Mouse (Mus musculus) midbrain, embryonic 15.5 days (tissue): ENCODE data around the gene Gosr1. TPM values are rescaled to one million over a fixed set of nuclear protein-coding genes. Genes with fewer than 3 reads are reported as not detected.
"Not testable (repeated sequence)": the region's sequence is repeated elsewhere in the genome, so short reads cannot be mapped to it uniquely, and the experiment has no call there.

Experiments
- ATAC-seq: fragments of 200-750 bp; cut with Nextera tagmentation; replicated peaks from 2 replicates; pipeline ENCODE4 v1.8.0; 2017; ENCODE audit warnings: moderate TSS enrichment
- H3K27ac ChIP-seq: fragments of 300-500 bp; sonication (generic); 2 replicates; pipeline ENCODE4 v1.5.1; 2015; ENCODE audit warnings: mild to moderate bottlenecking, inconsistent platforms
- H3K27me3 ChIP-seq: fragments of 300-500 bp; sonication (generic); replicated peaks from 2 replicates; pipeline ENCODE4 v1.6.1; 2015; ENCODE audit warnings: inconsistent platforms
- H3K36me3 ChIP-seq: fragments of 300-500 bp; sonication (generic); replicated peaks from 2 replicates; pipeline ENCODE4 v1.6.1; 2015; ENCODE audit warnings: inconsistent platforms
- H3K4me1 ChIP-seq: fragments of 300-500 bp; sonication (generic); 2 replicates; pipeline ENCODE4 v1.6.1; 2015; ENCODE audit warnings: inconsistent platforms
- H3K4me2 ChIP-seq: fragments of 300-500 bp; sonication (generic); 2 replicates; pipeline ENCODE4 v1.6.1; 2015; ENCODE audit warnings: inconsistent platforms, mild to moderate bottlenecking, moderate library complexity
- H3K4me3 ChIP-seq: fragments of 300-500 bp; sonication (generic); 2 replicates; pipeline ENCODE4 v1.5.1; 2015; ENCODE audit warnings: mild to moderate bottlenecking, inconsistent platforms
- H3K9ac ChIP-seq: fragments of 300-500 bp; sonication (generic); 2 replicates; pipeline ENCODE4 v1.6.1; 2015; ENCODE audit warnings: mild to moderate bottlenecking, inconsistent platforms
- H3K9me3 ChIP-seq: fragments of 300-500 bp; sonication (generic); 2 replicates; pipeline ENCODE4 v1.6.1; 2016; ENCODE audit warnings: inconsistent platforms
- WGBS: fragments of 180-500 bp; shearing (Covaris S2); methylation state at CpG from one replicate; pipeline ENCODE4 v1.1.7; 2015; ENCODE audit warnings: mixed read lengths; 5-methylcytosine and 5-hydroxymethylcytosine counted together
- polyA plus RNA-seq: library from polyadenylated mRNA; unstranded; fragments of >200 nt; fragmentation: Nextera tagmentation; extraction: Ambion mirVana; gene quantifications from 2 replicates; pipeline ENCODE4 v1.2.1, GENCODE M21; 2015

The Gosr1 gene
- polyA plus RNA-seq: 24.5 and 25.4 TPM in 2 replicates

DNA sequence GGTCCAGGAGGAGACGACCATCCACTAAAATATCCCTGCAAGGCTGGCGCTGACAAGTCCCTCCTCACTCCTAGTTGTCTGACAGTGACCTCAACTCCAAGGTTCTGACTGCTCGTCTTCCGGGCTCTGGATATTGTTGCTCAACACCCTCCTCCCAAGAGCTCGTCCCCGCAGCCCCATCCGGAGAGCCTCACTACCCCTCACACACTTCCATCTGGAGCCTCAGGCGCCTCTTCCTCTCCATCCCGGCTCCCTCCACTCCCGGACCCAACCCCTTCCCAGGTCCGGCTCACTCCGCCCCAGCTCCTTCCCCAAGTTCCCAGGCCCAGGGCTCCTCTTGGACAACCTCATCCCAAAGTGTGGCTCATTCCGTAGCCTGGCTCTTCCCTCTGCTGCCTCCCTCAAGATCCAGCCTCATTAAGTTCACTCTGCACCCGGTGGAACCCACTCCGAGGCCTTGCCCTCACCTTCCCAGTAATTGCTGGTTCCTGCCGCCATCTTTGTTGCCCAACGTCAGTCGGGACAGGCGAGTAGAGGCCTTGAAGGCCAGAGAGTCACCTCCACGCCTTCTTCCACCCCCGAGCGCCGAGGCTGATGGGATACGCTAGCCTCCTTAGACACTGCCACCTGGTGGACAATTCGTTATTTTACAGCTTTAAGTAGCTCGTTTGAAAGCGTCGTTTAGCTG lies at the start of gene Gosr1:
TSS of gene Gosr1 (minus strand) at position 527 of the 688 bp plus-strand sequence.
- Histone ChIP-seq H3K4me3 (peak within 1 kb of the TSS; percentile 87), H3K27ac (peak within 1 kb of the TSS; percentile 90), H3K9ac (peak within 1 kb of the TSS; percentile 74), H3K4me1 (peaks cover 7% of the 10 kb centered on the region), H3K27me3 (no peaks in the 10 kb centered on the region), H3K36me3 (peaks cover 17% of the 10 kb centered on the region), H3K4me2 (peak within 1 kb of the TSS; percentile 60), H3K9me3 (no peaks in the 10 kb centered on the region)
- ATAC-seq: peak; percentile 98
- under 1% methylated on average over 28 of the region's 28 CpGs for WGBS

DNA sequence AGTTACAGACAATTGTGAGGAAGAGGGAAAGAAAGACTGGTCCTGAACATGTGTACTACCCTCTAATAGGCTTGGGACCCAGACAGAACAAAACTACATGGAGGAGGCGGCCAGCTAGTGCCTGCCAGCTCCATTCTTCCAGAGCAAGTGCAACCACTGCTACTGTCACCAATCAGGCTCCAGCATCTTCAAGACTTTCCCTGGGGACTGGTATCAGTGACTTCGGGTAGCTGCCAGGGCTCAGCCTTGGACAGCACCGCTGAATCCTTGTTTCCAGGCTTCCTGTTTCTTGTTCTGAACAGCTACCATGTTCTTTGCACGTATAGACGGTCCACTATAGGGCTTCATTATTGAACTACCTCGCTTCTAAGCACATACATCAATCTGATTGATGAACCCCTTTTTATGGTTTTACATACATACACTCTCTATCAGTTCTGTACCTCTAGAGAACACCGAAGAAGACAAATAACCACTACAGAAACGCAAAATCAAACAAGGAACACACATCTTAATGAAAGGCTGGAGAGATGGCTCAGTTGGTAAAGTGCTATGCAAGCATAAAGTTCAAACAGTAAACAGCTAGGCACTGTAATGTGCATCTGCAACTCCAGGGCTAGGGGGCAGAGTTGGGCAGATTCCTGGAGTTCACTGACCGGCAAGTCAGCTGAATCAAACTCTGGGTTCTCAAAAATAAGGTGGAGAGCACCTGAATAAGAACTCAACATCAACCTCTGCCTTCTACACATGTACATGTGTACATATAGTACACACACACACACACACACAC lies 47.5 kb upstream of the Gosr1 start:
- no peaks in the 10 kb centered on the region for H3K9me3 ChIP-seq

DNA sequence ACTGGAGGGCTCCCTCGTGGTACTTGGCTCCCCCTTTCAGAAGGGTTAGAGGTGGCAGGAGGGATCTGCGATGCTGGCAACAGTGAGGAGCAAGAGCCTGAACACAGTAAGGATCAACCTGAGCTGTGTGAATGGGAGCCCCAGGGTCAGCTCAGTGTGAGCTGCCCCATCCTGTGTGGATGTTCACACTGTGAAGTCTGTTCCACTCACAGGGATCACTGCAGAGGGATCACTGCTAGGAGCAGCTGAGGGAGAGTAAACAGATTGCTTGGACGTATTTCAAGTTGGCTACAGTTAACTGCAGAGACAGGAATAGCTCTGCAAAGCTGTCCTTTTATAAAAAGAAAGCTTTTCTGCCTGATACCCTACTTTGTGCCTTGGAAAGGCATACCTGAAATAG lies 46.1 kb upstream of the Gosr1 start:
- Histone ChIP-seq H3K36me3 (peaks cover 19% of the 10 kb centered on the region), H3K27ac (no peak overlapping the region), H3K9ac (no peak overlapping the region), H3K9me3 (no peaks in the 10 kb centered on the region), H3K4me2 (no peak overlapping the region), H3K27me3 (no peaks in the 10 kb centered on the region), H3K4me3 (no peak overlapping the region), H3K4me1 (no peaks in the 10 kb centered on the region)
- WGBS: 59% methylated on average over 3 of the region's 3 CpGs
- no peak for ATAC-seq

More for the DNA sequence above, 47.5 kb upstream of the Gosr1 start:
- H3K4me3 ChIP-seq: no peak overlapping the region
- H3K36me3 ChIP-seq: peaks cover 7% of the 10 kb centered on the region
- H3K4me1 ChIP-seq: no peaks in the 10 kb centered on the region
- H3K27me3 ChIP-seq: no peaks in the 10 kb centered on the region
- 90% methylated on average over 9 of the region's 9 CpGs for WGBS
- H3K4me2 ChIP-seq: no peak overlapping the region
- no peak overlapping the region for H3K9ac ChIP-seq
- ATAC-seq: no peak
- H3K27ac ChIP-seq: no peak overlapping the region

DNA sequence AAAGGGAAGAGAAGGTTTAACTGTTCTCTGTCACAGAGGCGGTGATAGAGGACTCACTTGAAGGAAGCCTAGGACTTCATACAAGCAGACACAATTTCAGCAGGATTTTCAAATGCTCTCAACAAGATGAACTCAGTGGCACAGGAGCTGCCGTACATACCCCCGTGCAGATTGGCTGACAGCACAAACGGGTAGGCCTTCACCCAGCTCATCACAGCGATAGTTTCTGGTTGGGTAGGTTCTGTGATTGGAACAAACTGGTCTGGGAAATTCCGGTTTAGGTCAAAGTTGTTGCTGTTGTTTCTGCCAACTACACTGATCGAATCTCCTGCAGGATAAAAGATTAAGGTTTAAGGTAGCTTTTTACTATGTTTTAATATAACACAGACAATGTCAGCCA lies 45.2 kb upstream of the Gosr1 start:
- H3K4me1 ChIP-seq: no peaks in the 10 kb centered on the region
- H3K27ac ChIP-seq: no peak overlapping the region
- no peaks in the 10 kb centered on the region for H3K27me3 ChIP-seq
- no peak overlapping the region for H3K4me3 ChIP-seq
- H3K36me3 ChIP-seq: peaks cover 21% of the 10 kb centered on the region
- 93% methylated on average over 7 of the region's 7 CpGs for WGBS
- no peak overlapping the region for H3K9ac ChIP-seq
- no peaks in the 10 kb centered on the region for H3K9me3 ChIP-seq
- no peak for ATAC-seq
- H3K4me2 ChIP-seq: no peak overlapping the region

DNA sequence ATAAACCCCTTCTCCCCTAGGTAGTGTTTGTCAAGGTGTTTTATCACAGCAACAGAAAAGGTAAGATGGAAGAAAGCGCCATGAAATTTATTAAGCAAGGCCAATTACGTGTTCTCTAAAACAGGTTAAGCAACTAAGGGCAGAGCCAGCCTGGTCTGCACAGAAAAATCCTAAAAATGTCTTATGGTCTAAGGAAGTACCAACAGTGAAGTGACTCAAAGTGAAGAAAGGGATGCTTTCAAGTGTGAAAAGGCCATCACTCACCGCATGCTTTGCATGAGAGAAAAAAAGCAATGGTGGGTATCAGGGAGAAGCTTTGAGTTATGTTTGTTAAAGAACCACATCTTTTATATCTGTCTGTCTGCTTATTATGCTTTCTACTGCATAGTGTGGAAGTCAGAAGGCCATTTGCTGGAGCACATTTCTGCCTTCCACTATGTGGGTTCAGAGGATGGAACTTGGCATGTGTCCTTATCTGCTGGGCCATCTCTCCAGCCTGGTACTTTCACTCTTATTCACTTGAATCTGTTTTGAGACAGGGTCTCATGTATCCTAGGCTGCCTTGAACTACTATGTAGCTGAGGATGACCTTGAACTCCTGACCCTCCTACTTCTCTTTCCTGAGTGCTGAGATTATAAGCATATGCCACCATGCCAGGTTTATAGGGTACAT lies 43.8 kb upstream of the Gosr1 start:
- 89% methylated on average over 3 of the region's 3 CpGs for WGBS
- Histone ChIP-seq H3K27ac (no peak overlapping the region), H3K9me3 (no peaks in the 10 kb centered on the region), H3K9ac (no peak overlapping the region), H3K4me2 (no peak overlapping the region), H3K36me3 (peaks cover 23% of the 10 kb centered on the region), H3K4me1 (no peaks in the 10 kb centered on the region), H3K4me3 (no peak overlapping the region), H3K27me3 (no peaks in the 10 kb centered on the region)
- ATAC-seq: no peak

DNA sequence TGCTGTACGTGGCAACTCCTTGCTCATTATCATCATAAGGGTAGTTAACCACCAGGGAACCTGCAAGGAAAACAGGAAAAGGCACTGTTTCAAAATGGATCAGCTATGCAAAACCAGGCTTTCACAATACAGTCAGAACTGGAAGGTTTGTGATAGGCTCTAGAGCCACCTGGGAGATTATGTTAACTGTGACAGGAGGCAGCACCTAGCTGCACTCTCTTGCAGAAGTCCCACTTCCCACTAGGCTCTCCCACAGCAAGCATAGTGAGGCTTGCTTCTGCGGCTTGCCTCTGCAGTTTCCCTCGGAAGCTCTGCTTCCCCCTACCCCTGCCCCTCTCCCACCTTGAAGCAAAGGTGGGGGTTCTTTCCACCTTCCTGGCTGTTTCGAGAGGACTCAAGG lies 42.6 kb upstream of the Gosr1 start:
- no peaks in the 10 kb centered on the region for H3K4me1 ChIP-seq
- no peak overlapping the region for H3K9ac ChIP-seq
- peaks cover 23% of the 10 kb centered on the region for H3K36me3 ChIP-seq
- no peaks in the 10 kb centered on the region for H3K27me3 ChIP-seq
- H3K4me2 ChIP-seq: no peak overlapping the region
- no peak for ATAC-seq
- no peak overlapping the region for H3K27ac ChIP-seq
- H3K9me3 ChIP-seq: no peaks in the 10 kb centered on the region
- WGBS: 82% methylated on average over 4 of the region's 4 CpGs
- H3K4me3 ChIP-seq: no peak overlapping the region

DNA sequence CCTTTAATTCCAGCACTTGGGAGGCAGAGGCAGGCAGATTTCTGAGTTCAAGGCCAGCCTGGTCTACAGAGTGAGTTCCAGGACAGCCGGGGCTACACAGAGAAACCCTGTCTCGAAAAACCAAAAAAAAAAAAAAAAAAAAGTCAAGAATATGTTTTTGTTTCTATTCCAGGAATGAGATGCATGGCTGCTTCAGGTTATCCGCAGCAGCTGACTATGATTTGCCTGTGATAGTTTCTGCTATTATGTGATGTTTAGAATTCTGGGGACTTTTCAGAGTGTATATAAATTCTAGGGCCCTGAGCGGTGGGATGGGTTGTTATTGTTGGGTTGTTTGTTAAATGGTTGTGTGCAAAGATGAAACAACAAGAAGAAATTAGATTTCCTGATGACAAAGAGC lies 41.7 kb upstream of the Gosr1 start:
- peaks cover 23% of the 10 kb centered on the region for H3K36me3 ChIP-seq
- H3K4me1 ChIP-seq, H3K4me2 ChIP-seq, H3K9me3 ChIP-seq, H3K9ac ChIP-seq, H3K27me3 ChIP-seq, H3K27ac ChIP-seq, ATAC-seq, H3K4me3 ChIP-seq: not testable (repeated sequence)
- 96% methylated on average over 4 of the region's 4 CpGs for WGBS

DNA sequence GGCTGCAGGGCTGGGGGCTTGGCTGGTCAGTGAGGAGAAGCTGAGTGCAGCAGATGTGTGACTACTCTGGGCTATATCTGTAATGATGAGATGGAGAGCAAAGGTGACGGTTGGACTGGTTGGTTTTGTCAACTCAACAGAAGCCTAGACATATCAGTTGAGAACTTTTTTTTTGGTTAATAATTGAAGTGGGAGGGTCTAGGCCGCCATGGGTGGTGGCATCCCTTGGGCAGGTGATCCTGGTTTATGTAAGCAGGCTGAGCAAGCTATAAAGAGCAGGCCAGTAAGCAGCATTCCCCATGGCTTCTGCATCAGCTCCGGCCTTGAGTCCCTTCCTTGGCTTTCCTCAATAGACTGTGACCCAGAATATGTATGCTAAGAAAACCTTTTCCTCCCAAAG lies 39.9 kb upstream of the Gosr1 start:
- Histone ChIP-seq H3K36me3 (peaks cover 22% of the 10 kb centered on the region), H3K4me1 (no peaks in the 10 kb centered on the region), H3K4me3 (no peak overlapping the region), H3K27me3 (no peaks in the 10 kb centered on the region), H3K4me2 (no peak overlapping the region), H3K9me3 (no peaks in the 10 kb centered on the region), H3K9ac (no peak overlapping the region), H3K27ac (no peak overlapping the region)
- no peak for ATAC-seq
- 90% methylated on average over 3 of the region's 3 CpGs for WGBS

DNA sequence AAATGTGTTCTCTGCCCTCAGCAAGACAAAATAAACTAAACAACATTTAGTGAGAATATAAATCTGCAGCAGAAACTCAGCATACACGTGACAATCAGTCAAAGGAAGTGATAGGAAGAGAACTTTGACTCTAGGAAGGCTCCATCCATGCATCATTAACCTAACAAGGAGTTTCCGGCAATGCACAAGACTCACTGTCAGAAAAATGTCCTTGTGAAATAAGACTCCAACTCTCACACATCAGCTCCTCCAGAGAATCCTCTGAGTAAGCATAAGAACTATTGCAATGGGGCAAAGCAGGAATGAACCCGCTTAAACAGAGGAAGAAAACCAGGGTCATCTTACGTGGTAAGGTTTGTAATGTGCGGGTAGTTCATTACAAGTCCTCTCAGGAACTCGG lies 33.9 kb upstream of the Gosr1 start:
- no peaks in the 10 kb centered on the region for H3K9me3 ChIP-seq
- no peak for ATAC-seq
- no peak overlapping the region for H3K27ac ChIP-seq
- H3K36me3 ChIP-seq: peaks cover 19% of the 10 kb centered on the region; the same call in 1 of the 2 replicates
- H3K4me1 ChIP-seq: no peaks in the 10 kb centered on the region
- no peak overlapping the region for H3K4me3 ChIP-seq
- no peaks in the 10 kb centered on the region for H3K27me3 ChIP-seq
- no peak overlapping the region for H3K4me2 ChIP-seq
- 92% methylated on average over 6 of the region's 6 CpGs for WGBS
- no peak overlapping the region for H3K9ac ChIP-seq

DNA sequence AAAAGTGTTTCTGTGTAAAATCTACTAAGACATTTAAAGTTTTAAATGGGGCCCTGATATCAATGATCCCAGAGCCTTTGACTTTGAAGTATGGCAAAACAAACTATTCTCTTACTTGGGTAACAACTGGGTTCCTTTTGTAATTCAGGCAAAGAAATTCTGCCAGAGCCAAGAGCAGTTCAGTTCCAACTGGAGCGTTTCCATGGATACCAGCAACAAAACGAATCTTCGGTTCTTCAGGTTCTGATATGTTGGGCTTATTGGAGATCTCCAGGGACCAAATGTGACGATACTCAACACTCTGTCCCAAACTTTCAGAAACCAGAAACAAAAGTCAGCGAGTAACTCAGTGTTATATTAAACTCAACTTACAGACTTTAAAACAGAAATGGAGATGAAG lies 31.9 kb upstream of the Gosr1 start:
- Histone ChIP-seq H3K27ac (no peak overlapping the region), H3K4me3 (no peak overlapping the region), H3K9me3 (no peaks in the 10 kb centered on the region), H3K4me1 (no peaks in the 10 kb centered on the region), H3K9ac (no peak overlapping the region), H3K4me2 (no peak overlapping the region), H3K27me3 (no peaks in the 10 kb centered on the region), H3K36me3 (peaks cover 29% of the 10 kb centered on the region)
- no peak for ATAC-seq
- WGBS: 86% methylated on average over 5 of the region's 5 CpGs

DNA sequence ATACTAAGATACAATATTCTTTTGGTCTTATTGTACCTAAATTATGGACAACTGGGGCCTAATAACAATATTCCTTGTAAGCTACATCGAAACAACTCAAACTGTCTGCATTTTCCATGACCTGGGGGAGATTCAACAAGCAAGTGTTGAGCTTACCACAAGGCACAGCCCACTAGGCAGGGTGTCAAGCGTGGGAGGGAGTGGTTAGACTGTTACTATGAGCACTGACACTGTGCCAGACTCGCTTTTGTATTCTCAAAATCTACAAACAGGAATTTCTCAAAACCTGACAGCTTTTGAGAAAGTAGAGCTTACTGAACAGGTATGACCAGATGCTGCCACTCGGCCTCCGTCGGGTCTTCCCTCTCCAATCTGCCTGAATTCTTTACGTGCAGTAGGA lies 28.0 kb upstream of the Gosr1 start:
- ATAC-seq: no peak
- H3K27ac ChIP-seq: no peak overlapping the region
- no peaks in the 10 kb centered on the region for H3K9me3 ChIP-seq
- H3K4me2 ChIP-seq: no peak overlapping the region
- no peaks in the 10 kb centered on the region for H3K4me1 ChIP-seq
- H3K9ac ChIP-seq: no peak overlapping the region
- H3K27me3 ChIP-seq: no peaks in the 10 kb centered on the region
- WGBS: 93% methylated on average over 7 of the region's 7 CpGs
- peaks cover 15% of the 10 kb centered on the region for H3K36me3 ChIP-seq
- no peak overlapping the region for H3K4me3 ChIP-seq

DNA sequence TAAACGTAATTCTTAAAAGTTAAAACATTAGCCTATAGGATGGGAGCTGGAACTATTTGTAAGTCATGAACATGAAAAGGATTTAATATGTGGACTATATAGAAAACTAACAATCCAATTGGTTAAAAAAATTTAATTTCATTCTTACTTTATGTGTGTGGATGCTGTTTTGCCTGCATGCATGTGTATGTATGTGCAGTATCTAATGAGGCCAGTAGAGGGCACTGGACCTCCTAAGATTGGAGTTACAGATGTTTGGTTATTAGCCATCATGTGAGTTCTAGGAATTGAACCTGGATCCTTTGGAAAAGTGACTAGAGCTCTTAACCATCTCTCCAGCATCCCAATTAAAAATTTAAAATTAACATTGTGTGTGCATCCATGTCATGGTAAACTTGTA lies 25.9 kb upstream of the Gosr1 start:
- no peak for ATAC-seq
- no peak overlapping the region for H3K27ac ChIP-seq
- H3K9me3 ChIP-seq: no peaks in the 10 kb centered on the region
- H3K4me2 ChIP-seq: no peak overlapping the region
- no peaks in the 10 kb centered on the region for H3K4me1 ChIP-seq
- no peaks in the 10 kb centered on the region for H3K27me3 ChIP-seq
- 93% methylated on average over 1 of the region's 1 CpGs for WGBS
- H3K36me3 ChIP-seq: peaks cover 26% of the 10 kb centered on the region
- H3K4me3 ChIP-seq: no peak overlapping the region
- H3K9ac ChIP-seq: no peak overlapping the region
